Mouse (Mus musculus) mature B cell (primary cell): Measurements from ENCODE around the gene Vav1.

Experiments used
- in situ Hi-C: fragments of 300-500 bp; cut with MboI; formaldehyde crosslinking; loops from 2 replicates; pipeline ENCODE4 v1.14.3; 2019

Gene Vav1

DNA sequence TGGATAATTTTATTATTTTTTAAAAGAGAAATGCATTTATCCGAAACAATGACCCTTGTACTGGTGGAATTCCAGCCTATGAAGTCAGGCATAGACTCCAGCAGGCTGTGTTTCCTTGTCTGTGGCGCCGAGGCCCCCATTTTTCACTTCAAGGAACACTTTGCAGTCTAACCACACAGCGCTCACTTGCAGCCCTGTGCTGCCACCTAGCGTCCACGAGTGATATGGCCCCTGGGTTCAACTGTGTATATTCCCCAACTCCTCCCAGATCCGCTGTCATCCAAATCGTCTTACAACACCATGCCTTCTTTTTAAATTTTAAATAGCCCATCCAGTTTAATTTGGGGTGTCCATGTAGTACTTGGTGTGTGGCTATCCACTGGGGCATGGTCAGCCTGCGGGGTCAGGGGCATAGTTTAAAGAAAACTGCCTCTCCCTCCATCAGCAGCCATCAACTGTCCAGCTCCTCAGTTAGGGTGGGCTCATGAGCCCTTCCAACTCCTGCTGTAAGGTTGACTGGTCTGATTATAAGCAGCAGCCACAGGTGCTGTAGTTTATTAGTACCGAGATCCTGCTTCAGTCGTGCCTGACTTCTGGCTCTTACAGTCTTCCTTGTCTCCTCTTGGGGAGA, 56.9 kb downstream of the Vav1 start:
- in situ Hi-C loops = loop anchor here (10.0 kb wide), 4 partner anchors 91 to 341 kb away; partner anchors contain the start of genes Alkbh7, Clpp, Gpr108 and Trip10

DNA sequence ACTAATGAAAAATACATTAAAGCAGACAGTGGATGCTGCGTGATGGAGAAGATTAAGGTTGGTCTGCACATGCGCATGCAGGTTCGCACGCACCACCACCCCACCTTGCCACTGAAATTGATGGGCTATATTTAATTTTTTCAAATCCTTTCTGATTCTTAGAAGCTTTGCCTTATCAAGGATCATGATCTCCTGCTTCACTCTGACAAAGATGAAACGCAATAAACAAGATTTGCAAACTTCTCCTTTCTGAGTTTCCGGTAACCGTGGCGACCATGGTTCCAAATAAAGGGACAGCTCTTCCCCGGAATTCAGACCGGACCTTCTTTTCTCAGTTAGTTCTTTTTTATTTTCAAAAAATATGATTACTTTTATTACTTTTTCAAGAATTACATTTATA, 59.1 kb downstream of the Vav1 start:
- in situ Hi-C loops = loop anchor here (10.0 kb wide), 4 partner anchors 93 to 343 kb away; partner anchors contain the start of genes Alkbh7, Clpp, Gpr108 and Trip10

- in situ Hi-C loops = loop anchor here (10.0 kb wide), 4 partner anchors 94 to 344 kb away; partner anchors contain the start of genes Alkbh7, Clpp, Gpr108 and Trip10
Observed at GRCm38 (mm10) chr17:57339298-57339697, 60.4 kb downstream of the Vav1 start.

DNA sequence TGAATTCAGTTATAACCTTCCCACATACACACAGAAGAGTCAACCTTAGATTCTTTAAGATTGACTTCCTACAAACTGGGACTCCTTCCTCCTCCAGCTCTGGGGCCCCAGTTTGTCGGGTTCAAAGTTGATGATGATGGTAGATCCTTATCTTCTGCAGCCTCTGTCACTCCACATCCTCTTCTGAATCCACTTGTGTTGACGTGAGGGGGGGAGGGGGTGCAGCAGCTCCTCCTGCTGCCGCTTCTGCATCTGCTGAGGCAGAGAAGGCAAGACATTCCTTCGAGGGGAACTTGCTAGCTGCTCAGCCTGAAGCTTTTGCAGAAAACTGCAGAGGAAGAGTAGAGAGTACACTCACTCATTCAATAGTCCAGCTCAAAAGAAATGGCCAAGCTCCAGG, 62.7 kb downstream of the Vav1 start:
- in situ Hi-C loops = no loop called here

DNA sequence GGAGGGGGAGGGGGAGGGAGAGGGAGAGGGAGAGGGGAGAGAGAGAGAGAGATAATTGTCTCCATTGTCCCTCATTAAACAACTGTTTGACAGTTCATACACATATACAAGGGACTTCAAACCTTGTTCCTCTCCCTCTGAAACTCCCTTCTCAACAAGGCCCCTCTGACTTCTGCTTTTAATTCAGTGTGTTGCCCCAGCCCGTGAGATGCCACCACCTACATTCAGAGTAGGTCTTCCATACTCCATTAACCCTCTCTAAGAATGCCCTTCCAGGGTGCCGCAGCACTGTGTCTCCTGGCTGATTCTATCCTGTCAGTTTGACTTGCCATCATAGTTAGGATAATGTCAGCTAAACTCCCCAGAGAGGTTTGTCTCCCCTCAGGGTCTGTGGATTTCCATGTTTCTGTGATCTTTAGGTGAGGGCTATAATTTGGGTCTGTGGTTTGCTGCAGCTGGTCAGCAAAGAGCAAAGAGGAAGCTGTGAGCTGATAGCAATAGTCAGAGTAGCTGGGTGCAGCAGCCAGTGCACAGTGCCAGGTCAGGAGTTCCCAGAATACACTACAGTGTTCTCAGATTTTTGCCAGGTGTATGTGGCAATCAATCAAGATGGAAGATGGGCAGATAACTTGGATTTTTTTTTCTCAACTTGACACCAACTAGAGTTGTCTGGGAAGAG, 65.3 kb downstream of the Vav1 start:
- in situ Hi-C loops = no loop called here

DNA sequence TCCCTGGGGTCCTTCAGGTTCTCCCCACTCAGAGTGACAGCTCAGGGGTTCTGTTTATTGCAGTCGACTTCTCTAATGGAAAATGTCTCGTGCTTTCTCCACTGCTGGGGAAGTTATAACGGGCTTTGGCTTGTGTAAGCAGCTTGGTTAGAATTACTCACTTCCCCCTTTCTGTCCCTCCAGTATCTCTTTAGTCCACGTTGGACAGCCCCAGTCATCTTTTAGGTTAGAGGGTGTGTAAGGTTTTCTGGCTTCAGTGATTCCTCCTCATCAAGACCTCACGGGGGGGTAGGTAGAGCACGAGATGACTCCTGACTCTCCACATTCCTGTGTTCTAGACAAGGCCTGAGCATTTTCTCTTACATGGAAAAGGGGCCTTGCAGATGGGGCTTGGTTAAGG, 68.1 kb downstream of the Vav1 start:
- in situ Hi-C loops = no loop called here

GRCm38 (mm10) chr17:57347781-57348180, 68.9 kb downstream of the Vav1 start:
- in situ Hi-C loops = no loop called here

GRCm38 (mm10) chr17:57349067-57349466, 70.2 kb downstream of the Vav1 start:
- in situ Hi-C loops = no loop called here

DNA sequence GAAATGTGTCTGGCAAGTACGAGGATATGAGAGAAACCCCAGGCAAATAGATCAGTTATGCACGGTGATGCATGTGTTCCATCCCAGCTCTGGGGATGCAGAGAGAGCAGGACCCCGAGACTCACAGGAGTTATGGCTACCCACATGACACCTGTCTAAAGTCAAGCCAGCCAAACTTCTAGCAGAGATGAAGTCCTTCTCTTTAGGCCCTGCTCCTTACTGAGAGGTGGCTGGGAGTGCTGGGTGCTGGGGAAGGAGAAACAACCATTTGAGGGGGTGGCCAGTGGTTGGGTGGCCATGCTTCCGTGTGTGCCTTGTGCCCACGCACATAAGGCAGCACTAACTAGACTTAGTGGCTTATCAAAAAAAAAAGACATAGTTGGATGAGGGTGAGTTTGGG, 71.3 kb downstream of the Vav1 start:
- in situ Hi-C loops = no loop called here

- in situ Hi-C loops = no loop called here
Observed at GRCm38 (mm10) chr17:57351107-57351506, 72.2 kb downstream of the Vav1 start.

DNA sequence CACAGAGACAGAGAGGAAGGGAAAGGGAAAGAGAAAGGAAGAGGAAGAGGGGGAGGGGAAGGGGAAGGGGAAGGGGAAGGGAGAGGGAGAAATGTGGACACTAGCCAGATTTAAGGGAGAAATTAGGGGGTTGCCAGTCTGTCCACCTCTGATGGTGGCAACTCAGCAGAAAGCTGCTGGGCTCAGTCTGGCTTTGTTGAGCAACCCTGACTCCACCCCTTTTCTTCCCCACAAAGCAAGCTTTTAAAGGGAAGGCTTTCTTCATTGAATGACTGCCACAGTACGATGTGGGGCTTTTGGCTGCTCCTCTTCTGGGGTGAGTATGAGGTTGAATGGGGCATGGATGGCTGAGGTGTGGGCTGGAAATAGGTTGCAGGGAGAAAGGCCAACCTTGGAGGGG, 79.5 kb downstream of the Vav1 start, which contains the start of gene Adgre1:
Gene Adgre1, plus strand, starts transcription at position 251 of the 400 bp plus-strand sequence.
- in situ Hi-C loops = no loop called here

DNA sequence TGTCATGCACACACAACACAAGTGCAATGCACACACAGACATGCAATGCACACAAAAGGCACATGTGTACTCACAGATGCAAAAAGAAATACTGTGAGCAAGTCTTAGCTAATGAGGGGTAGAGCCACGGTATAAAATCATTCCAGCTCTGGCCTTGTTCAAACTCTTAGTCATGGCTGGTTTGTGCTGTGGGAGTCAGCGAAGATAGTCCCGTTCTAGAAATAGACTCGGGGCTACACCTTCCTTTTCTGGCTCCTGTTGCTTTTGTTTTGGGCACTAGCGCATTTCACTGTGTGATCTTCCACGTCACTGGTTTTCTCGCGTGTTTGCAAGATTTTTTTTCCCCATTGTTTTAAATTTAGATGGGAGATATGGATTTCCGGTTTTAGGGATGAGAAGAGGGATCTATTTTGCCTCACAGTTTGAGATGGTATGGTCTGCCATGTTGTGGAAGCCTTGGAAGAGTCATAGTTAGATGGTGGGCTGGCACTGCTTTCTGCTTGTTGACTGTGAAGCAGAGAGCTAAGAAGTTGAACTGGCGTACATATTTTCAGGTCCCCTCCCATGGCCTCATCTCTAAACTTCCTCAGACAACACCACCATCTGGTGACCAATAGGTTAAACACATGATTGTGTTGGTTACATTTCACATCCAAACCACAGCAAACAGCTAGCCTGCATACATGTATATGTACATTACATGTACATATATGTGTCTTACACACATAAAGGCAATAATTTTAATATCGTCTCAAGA, 80.8 kb downstream of the Vav1 start:
- in situ Hi-C loops = no loop called here
